Mouse (Mus musculus): Measurements from ENCODE around the gene Vmn2r51. TPM values are rescaled to one million over a fixed set of nuclear protein-coding genes. Genes with fewer than 3 reads are reported as not detected.
"Not testable (repeated sequence)": the region's sequence is repeated elsewhere in the genome, so short reads cannot be mapped to it uniquely, and the experiment has no call there.

Vmn2r51 gene
- not detected for total RNA-seq (2021)
- long read RNA-seq, experiment 1 = 0 reads
- long read RNA-seq, experiment 2 = 0 reads

GRCm38 (mm10) chr7:10105641-10106040 is at the start of gene Vmn2r51:
Gene Vmn2r51, minus strand, starts transcription at chr7:10105741.
- H3K27ac ChIP-seq; H3K4me3 ChIP-seq; DNase-seq (ENCODE audit: low spot score in 2 of 2): not testable (repeated sequence)

DNA sequence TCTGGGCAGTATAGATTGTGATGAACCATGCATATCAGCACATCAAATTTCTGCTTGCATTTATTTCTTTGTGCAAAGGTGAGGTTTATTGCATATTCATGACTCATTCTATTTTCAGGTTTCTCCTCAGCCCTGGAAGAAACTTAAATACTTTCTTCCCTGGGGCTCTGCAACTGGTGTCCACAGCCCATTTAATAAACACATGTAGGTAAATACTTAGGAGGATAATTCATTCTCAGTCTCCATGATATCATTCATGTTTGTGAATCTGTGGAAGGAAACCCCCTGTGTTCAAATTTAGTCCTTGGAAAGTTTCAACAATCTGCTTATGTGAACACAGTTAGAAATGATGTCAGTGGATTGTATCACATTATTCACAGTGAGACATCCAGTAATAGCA is 52.3 kb downstream of the Vmn2r51 start, which contains the start of gene Vmn2r50:
Vmn2r50 (minus strand) TSS at position 101 of the 400 bp plus-strand sequence.
- not testable (repeated sequence) for H3K4me3 ChIP-seq; DNase-seq (ENCODE audit: low spot score in 2 of 2)

More for the DNA sequence above, 52.3 kb downstream of the Vmn2r51 start, which contains the start of gene Vmn2r50:
- H3K27ac ChIP-seq = not testable (repeated sequence)

Other genes starting within 250 kb of the Vmn2r51 start
- not detected for gene Vmn2r48, start 152.2 kb downstream of the Vmn2r51 start, total RNA-seq (2021)
- not detected for gene Vmn2r49, start 113.5 kb downstream of the Vmn2r51 start, total RNA-seq (2021)
- not detected for gene Vmn2r50, start 52.4 kb downstream of the Vmn2r51 start, total RNA-seq (2021)
- not detected for gene Vmn2r52, start 70.8 kb upstream of the Vmn2r51 start, total RNA-seq (2021)
- gene Vmn1r66, start 172.3 kb upstream of the Vmn2r51 start, total RNA-seq (2021) = not detected

All from layer of hippocampus, adult 2 months (tissue).